Mouse (Mus musculus): ENCODE results near the gene Bglap3. TPM values are rescaled to one million over a fixed set of nuclear protein-coding genes. Genes with fewer than 3 reads are reported as not detected.
A peak's percentile ranks its signal among the peaks of the same experiment; 100 is the strongest.
"Not testable (repeated sequence)": the region's sequence is repeated elsewhere in the genome, so short reads cannot be mapped to it uniquely, and the experiment has no call there.

Bglap3 gene
- polyA plus RNA-seq, 1 experiment from 2014 or later: not detected

- DNase-seq (ENCODE audit: low spot score): no peak
- no peak for ATAC-seq
- 93% methylated on average over 9 of the region's 9 CpGs for WGBS
- H3K36me3 ChIP-seq (ENCODE audit: control insufficient read depth, insufficient read depth, low read length): no peaks in the 10 kb centered on the region; the same call in 1 of the 2 replicates
- no peaks in the 10 kb centered on the region for H3K9me3 ChIP-seq (replicated peaks; ENCODE audit: control insufficient read depth, low read length)
- no peak overlapping the region for H3K4me3 ChIP-seq (ENCODE audit: low read depth, low read length)
- H3K4me1 ChIP-seq (ENCODE audit: control insufficient read depth, insufficient read depth, low read length): no peaks in the 10 kb centered on the region
- no peak overlapping the region for H3K9ac ChIP-seq (ENCODE audit: low read length)
- no peaks in the 10 kb centered on the region for H3K27me3 ChIP-seq (replicated peaks; ENCODE audit: control insufficient read depth, insufficient read depth, low read length)
- H3K27ac ChIP-seq (ENCODE audit: low read depth, low read length): no peak overlapping the region
- H3K4me2 ChIP-seq (ENCODE audit: low read length): no peak overlapping the region
These were observed 21.3 kb upstream of the Bglap3 start for GRCm38 (mm10) chr3:88393776-88394375.

- Histone ChIP-seq H3K9me3 (replicated peaks; ENCODE audit: control insufficient read depth, low read length) (no peaks in the 10 kb centered on the region), H3K36me3 (ENCODE audit: control insufficient read depth, insufficient read depth, low read length) (no peaks in the 10 kb centered on the region)
These were observed 11.8 kb upstream of the Bglap3 start, which contains the start of gene Bglap for GRCm38 (mm10) chr3:88384364-88384763. Gene Bglap (minus strand): TSS chr3:88384464.

GRCm38 (mm10) chr3:88382383-88382782, 9.8 kb upstream of the Bglap3 start:
- WGBS: 38% methylated on average over 1 of the region's 7 CpGs
- peak; percentile 40 for ATAC-seq
- H3K9ac ChIP-seq (ENCODE audit: low read length); H3K27me3 ChIP-seq (replicated peaks; ENCODE audit: control insufficient read depth, insufficient read depth, low read length); H3K4me1 ChIP-seq (ENCODE audit: control insufficient read depth, insufficient read depth, low read length); H3K4me3 ChIP-seq (ENCODE audit: low read depth, low read length); DNase-seq (ENCODE audit: low spot score); H3K36me3 ChIP-seq (ENCODE audit: control insufficient read depth, insufficient read depth, low read length); H3K9me3 ChIP-seq (replicated peaks; ENCODE audit: control insufficient read depth, low read length); H3K27ac ChIP-seq (ENCODE audit: low read depth, low read length): not testable (repeated sequence)
- H3K4me2 ChIP-seq (ENCODE audit: low read length): peak overlapping the region; percentile 45; the same call in 1 of the 2 replicates

More at GRCm38 (mm10) chr3:88384364-88384763, 11.8 kb upstream of the Bglap3 start, which contains the start of gene Bglap:
- H3K4me1 ChIP-seq (ENCODE audit: control insufficient read depth, insufficient read depth, low read length): no peaks in the 10 kb centered on the region
- DNase-seq (ENCODE audit: low spot score) (no peak), ATAC-seq (no peak)
- H3K27ac ChIP-seq (ENCODE audit: low read depth, low read length): no peak within 1 kb of the TSS
- no peak within 1 kb of the TSS for H3K9ac ChIP-seq (ENCODE audit: low read length)
- no peak within 1 kb of the TSS for H3K4me3 ChIP-seq (ENCODE audit: low read depth, low read length)
- H3K27me3 ChIP-seq (replicated peaks; ENCODE audit: control insufficient read depth, insufficient read depth, low read length): no peaks in the 10 kb centered on the region
- no peak within 1 kb of the TSS for H3K4me2 ChIP-seq (ENCODE audit: low read length)
- 82% methylated on average over 5 of the region's 5 CpGs for WGBS

- H3K9ac ChIP-seq (ENCODE audit: low read length): 0 out of 2 replicates have a peak overlapping the region, but pooled peaks have one; percentile 29
- WGBS: 6% methylated on average over 20 of the region's 22 CpGs
- not testable (repeated sequence) for H3K36me3 ChIP-seq (ENCODE audit: control insufficient read depth, insufficient read depth, low read length); H3K4me1 ChIP-seq (ENCODE audit: control insufficient read depth, insufficient read depth, low read length); H3K4me3 ChIP-seq (ENCODE audit: low read depth, low read length); H3K9me3 ChIP-seq (replicated peaks; ENCODE audit: control insufficient read depth, low read length); H3K27me3 ChIP-seq (replicated peaks; ENCODE audit: control insufficient read depth, insufficient read depth, low read length)
- peak; percentile 93 for ATAC-seq
- peak; percentile 80 for DNase-seq (ENCODE audit: low spot score)
- H3K4me2 ChIP-seq (ENCODE audit: low read length): peak overlapping the region; percentile 45
- peak overlapping the region; percentile 66 for H3K27ac ChIP-seq (ENCODE audit: low read depth, low read length)
These were observed 9.1 kb upstream of the Bglap3 start for GRCm38 (mm10) chr3:88381389-88382315.

GRCm38 (mm10) chr3:88378599-88378998, 6.1 kb upstream of the Bglap3 start, which contains the start of gene Bglap2:
Gene Bglap2 (minus strand): TSS chr3:88378699.
- DNase-seq (ENCODE audit: low spot score); H3K9me3 ChIP-seq (replicated peaks; ENCODE audit: control insufficient read depth, low read length); H3K36me3 ChIP-seq (ENCODE audit: control insufficient read depth, insufficient read depth, low read length); ATAC-seq; H3K27me3 ChIP-seq (replicated peaks; ENCODE audit: control insufficient read depth, insufficient read depth, low read length); H3K27ac ChIP-seq (ENCODE audit: low read depth, low read length); H3K4me1 ChIP-seq (ENCODE audit: control insufficient read depth, insufficient read depth, low read length); H3K4me2 ChIP-seq (ENCODE audit: low read length); H3K4me3 ChIP-seq (ENCODE audit: low read depth, low read length); H3K9ac ChIP-seq (ENCODE audit: low read length): not testable (repeated sequence)
- 67% methylated on average over 4 of the region's 5 CpGs for WGBS

GRCm38 (mm10) chr3:88376644-88377043, 4.1 kb upstream of the Bglap3 start:
- ATAC-seq: peak; percentile 21
- not testable (repeated sequence) for H3K27me3 ChIP-seq (replicated peaks; ENCODE audit: control insufficient read depth, insufficient read depth, low read length); H3K9ac ChIP-seq (ENCODE audit: low read length); H3K36me3 ChIP-seq (ENCODE audit: control insufficient read depth, insufficient read depth, low read length); H3K4me3 ChIP-seq (ENCODE audit: low read depth, low read length); H3K4me1 ChIP-seq (ENCODE audit: control insufficient read depth, insufficient read depth, low read length); H3K9me3 ChIP-seq (replicated peaks; ENCODE audit: control insufficient read depth, low read length); DNase-seq (ENCODE audit: low spot score); H3K4me2 ChIP-seq (ENCODE audit: low read length)
- 0 out of 2 replicates have a peak overlapping the region, but pooled peaks have one; percentile 57 for H3K27ac ChIP-seq (ENCODE audit: low read depth, low read length)
- 26% methylated on average over 5 of the region's 7 CpGs for WGBS

- H3K4me3 ChIP-seq (ENCODE audit: low read depth, low read length); H3K9me3 ChIP-seq (replicated peaks; ENCODE audit: control insufficient read depth, low read length); H3K9ac ChIP-seq (ENCODE audit: low read length); H3K27me3 ChIP-seq (replicated peaks; ENCODE audit: control insufficient read depth, insufficient read depth, low read length); H3K36me3 ChIP-seq (ENCODE audit: control insufficient read depth, insufficient read depth, low read length); H3K4me1 ChIP-seq (ENCODE audit: control insufficient read depth, insufficient read depth, low read length): not testable (repeated sequence)
- Histone ChIP-seq H3K4me2 (ENCODE audit: low read length) (peak overlapping the region; percentile 22; the same call in 1 of the 2 replicates), H3K27ac (ENCODE audit: low read depth, low read length) (peak overlapping the region; percentile 57)
- WGBS: 11% methylated on average over 16 of the region's 19 CpGs
- peak; percentile 73 for DNase-seq (ENCODE audit: low spot score)
- peak; percentile 96 for ATAC-seq
These were observed 3.4 kb upstream of the Bglap3 start for GRCm38 (mm10) chr3:88375750-88376626.

GRCm38 (mm10) chr3:88368511-88368910, 4.0 kb downstream of the Bglap3 start:
- not testable (repeated sequence) for H3K4me1 ChIP-seq (ENCODE audit: control insufficient read depth, insufficient read depth, low read length); H3K4me2 ChIP-seq (ENCODE audit: low read length); H3K9me3 ChIP-seq (replicated peaks; ENCODE audit: control insufficient read depth, low read length); H3K27ac ChIP-seq (ENCODE audit: low read depth, low read length); H3K36me3 ChIP-seq (ENCODE audit: control insufficient read depth, insufficient read depth, low read length); DNase-seq (ENCODE audit: low spot score); ATAC-seq; H3K27me3 ChIP-seq (replicated peaks; ENCODE audit: control insufficient read depth, insufficient read depth, low read length); H3K4me3 ChIP-seq (ENCODE audit: low read depth, low read length); H3K9ac ChIP-seq (ENCODE audit: low read length)
- WGBS: 89% methylated on average over 7 of the region's 7 CpGs

All from forebrain, embryonic 14.5 days (tissue).